Mouse (Mus musculus) bone marrow, adult 2 months (tissue): ENCODE measurements around the gene Fhl2. TPM values are rescaled to one million over a fixed set of nuclear protein-coding genes. Genes with fewer than 3 reads are reported as not detected.

Experiments
- H3K27ac ChIP-seq: fragments of 200-500 bp; 2 replicates; pipeline ENCODE4 v1.5.1; 2012; ENCODE audit warnings: low read depth, mild to moderate bottlenecking, control low read depth, inconsistent platforms, low read length; ENCODE audit not compliant: control insufficient read depth, poor library complexity, insufficient read depth
- H3K4me1 ChIP-seq: fragments of 200-500 bp; 2 replicates; pipeline ENCODE4 v1.6.1; 2011; ENCODE audit warnings: low read length; ENCODE audit not compliant: control insufficient read depth, insufficient read depth
- H3K4me3 ChIP-seq: fragments of 200-500 bp; replicated peaks from 2 replicates; pipeline ENCODE3; 2011; ENCODE audit warnings: mild to moderate bottlenecking, low read depth, low read length, control low read depth; ENCODE audit not compliant: control insufficient read depth
- CTCF ChIP-seq: fragments of 200-500 bp; IDR thresholded peaks from 2 replicates; pipeline ENCODE4 v1.5.1; 2011; ENCODE audit warnings: low read length, control low read depth; ENCODE audit not compliant: control insufficient read depth, insufficient read depth
- POLR2A ChIP-seq: fragments of 200-500 bp; IDR thresholded peaks from 2 replicates; pipeline ENCODE4 v1.6.1; 2011; ENCODE audit warnings: low read depth, mild to moderate bottlenecking, control low read depth, low read length, borderline replicate concordance; ENCODE audit not compliant: control insufficient read depth
- WGBS: fragments of 180-500 bp; shearing (Covaris S2); methylation state at CpG from one replicate; pipeline ENCODE4 v1.1.7; 2018; 5-methylcytosine and 5-hydroxymethylcytosine counted together
- polyA plus RNA-seq: library from polyadenylated mRNA; stranded (reverse); fragments of >200 nt; gene quantifications from 2 replicates; pipeline ENCODE4 v1.2.4, GENCODE M21; 2011; ENCODE audit warnings: low replicate concordance; ENCODE audit not compliant: missing spikeins, insufficient read depth, insufficient read length

The Fhl2 gene
- polyA plus RNA-seq, 1 experiment = 9.0 TPM

DNA sequence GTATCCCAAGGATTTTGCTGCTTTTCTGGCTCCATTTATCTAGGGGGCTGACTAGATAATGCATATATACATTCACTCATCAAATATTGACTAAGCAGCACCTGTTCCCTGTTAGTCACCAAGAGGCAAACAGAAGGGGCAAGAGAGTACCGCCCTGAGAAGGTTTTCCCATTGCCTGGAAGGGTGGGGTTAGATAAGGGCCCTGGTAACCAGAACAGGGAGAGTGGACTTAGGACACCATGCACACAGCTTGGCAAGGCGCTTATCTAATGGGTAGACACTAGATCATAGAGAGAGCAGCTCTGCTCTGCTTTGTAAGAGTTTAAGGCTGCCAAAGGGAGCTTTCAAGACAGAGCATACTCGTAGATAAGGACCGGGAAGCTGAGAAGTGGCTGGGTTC, 44.2 kb downstream of the Fhl2 start:
- Histone ChIP-seq H3K27ac (no peak overlapping the region), H3K4me1 (no peaks in the 10 kb centered on the region), H3K4me3 (no peak overlapping the region)
- no peak for TF ChIP-seq POLR2A
- TF ChIP-seq CTCF = no peak
- 79% methylated on average over 4 of the region's 4 CpGs for WGBS

GRCm38 (mm10) chr1:43150225-43150624, 46.6 kb downstream of the Fhl2 start:
- TF ChIP-seq CTCF = no peak
- no peak for TF ChIP-seq POLR2A
- Histone ChIP-seq H3K4me3 (no peak overlapping the region), H3K27ac (no peak overlapping the region), H3K4me1 (no peaks in the 10 kb centered on the region; the same call in 1 of the 2 replicates)
- 63% methylated on average over 3 of the region's 3 CpGs for WGBS

- TF ChIP-seq POLR2A = no peak
- TF ChIP-seq CTCF = no peak
- WGBS = 68% methylated on average over 2 of the region's 2 CpGs
- Histone ChIP-seq H3K4me1 (no peaks in the 10 kb centered on the region; the same call in 1 of the 2 replicates), H3K27ac (no peak overlapping the region), H3K4me3 (no peak overlapping the region)
Observed at GRCm38 (mm10) chr1:43147474-43147873, 49.3 kb downstream of the Fhl2 start.

GRCm38 (mm10) chr1:43145388-43145787, 51.4 kb downstream of the Fhl2 start:
- WGBS = 59% methylated on average over 6 of the region's 6 CpGs
- no peaks in the 10 kb centered on the region; the same call in 1 of the 2 replicates for H3K4me1 ChIP-seq
- no peak overlapping the region for H3K27ac ChIP-seq
- no peak for TF ChIP-seq POLR2A
- TF ChIP-seq CTCF = no peak
- no peak overlapping the region for H3K4me3 ChIP-seq

GRCm38 (mm10) chr1:43144338-43144906, 52.4 kb downstream of the Fhl2 start:
- TF ChIP-seq POLR2A (no peak), CTCF (no peak)
- no peaks in the 10 kb centered on the region; the same call in 1 of the 2 replicates for H3K4me1 ChIP-seq
- 74% methylated on average over 8 of the region's 8 CpGs for WGBS

DNA sequence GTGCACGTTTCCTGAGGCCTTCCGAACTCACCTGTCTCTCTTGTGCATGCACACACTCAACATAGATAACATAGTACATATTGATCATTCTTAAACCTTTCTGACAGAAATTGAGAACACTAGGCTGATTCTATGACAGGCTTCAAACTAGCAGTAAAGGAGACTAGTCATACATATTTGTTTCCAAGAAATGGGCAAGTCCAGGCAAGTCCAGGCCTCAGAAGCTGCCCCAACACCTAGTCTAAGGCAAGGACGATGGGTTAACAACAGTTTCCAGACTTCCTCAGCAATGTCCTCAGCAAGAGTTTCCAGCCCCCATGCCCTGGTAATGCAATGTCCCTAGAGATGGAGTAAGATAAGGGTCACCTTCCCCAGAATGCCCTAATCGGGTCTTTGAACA, 53.0 kb downstream of the Fhl2 start:
- Histone ChIP-seq H3K4me3 (no peak overlapping the region), H3K4me1 (no peaks in the 10 kb centered on the region; the same call in 1 of the 2 replicates), H3K27ac (no peak overlapping the region)
- WGBS = 75% methylated on average over 4 of the region's 4 CpGs
- no peak for TF ChIP-seq POLR2A
- no peak for TF ChIP-seq CTCF

More at GRCm38 (mm10) chr1:43144338-43144906, 52.4 kb downstream of the Fhl2 start:
- no peak overlapping the region for H3K4me3 ChIP-seq
- H3K27ac ChIP-seq = no peak overlapping the region

DNA sequence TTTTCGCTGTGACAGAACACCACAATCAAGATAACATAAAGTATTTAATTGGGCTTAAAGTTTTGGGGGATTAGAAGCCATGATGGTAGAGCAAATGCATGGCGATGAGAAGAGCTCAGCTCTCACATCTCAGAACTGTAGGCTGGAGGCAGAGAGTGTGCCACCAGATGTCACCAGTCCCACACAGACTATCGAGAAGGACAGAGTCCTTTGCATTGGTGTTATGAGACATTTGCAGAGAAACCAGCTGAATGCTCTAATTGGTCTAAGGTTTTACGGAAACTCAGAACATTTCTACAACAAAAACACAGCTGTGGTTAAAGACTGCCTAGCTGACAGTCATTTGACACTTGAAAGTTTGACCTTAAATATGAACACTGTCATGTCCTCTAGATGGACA, 53.5 kb downstream of the Fhl2 start:
- TF ChIP-seq CTCF (peak; percentile 27; the same call in 1 of the 2 replicates), POLR2A (no peak)
- H3K4me1 ChIP-seq = no peaks in the 10 kb centered on the region; the same call in 1 of the 2 replicates
- H3K27ac ChIP-seq = no peak overlapping the region
- 75% methylated on average over 4 of the region's 4 CpGs for WGBS
- H3K4me3 ChIP-seq = no peak overlapping the region

- no peaks in the 10 kb centered on the region; the same call in 1 of the 2 replicates for H3K4me1 ChIP-seq
- H3K4me3 ChIP-seq = no peak overlapping the region
- H3K27ac ChIP-seq = no peak overlapping the region
- 84% methylated on average over 6 of the region's 6 CpGs for WGBS
- TF ChIP-seq CTCF (no peak), POLR2A (no peak)
Observed at GRCm38 (mm10) chr1:43142849-43143248, 53.9 kb downstream of the Fhl2 start.

DNA sequence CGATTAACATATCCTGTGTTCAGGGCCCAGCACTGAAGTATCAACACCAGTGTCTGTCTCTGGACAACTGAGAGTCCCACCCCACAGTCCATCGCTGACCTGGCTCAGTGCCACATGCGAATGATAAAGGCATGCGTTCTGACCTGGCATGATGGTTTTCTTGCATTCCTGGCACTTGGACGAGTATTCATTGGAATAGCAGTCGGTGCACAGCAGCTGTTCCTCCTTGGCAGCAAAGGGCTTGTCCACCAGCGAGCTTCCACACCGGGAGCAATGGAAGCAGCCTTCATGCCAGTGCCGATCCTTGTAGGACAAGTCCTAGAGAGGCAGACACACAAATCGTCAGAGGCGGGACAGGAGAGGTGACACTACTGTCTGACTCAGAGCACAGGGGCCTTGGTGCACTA, 55.2 kb downstream of the Fhl2 start:
- TF ChIP-seq POLR2A = no peak
- 83% methylated on average over 11 of the region's 11 CpGs for WGBS
- no peak overlapping the region for H3K27ac ChIP-seq
- H3K4me1 ChIP-seq = no peaks in the 10 kb centered on the region
- H3K4me3 ChIP-seq = no peak overlapping the region
